In the genomic region with DNA sequence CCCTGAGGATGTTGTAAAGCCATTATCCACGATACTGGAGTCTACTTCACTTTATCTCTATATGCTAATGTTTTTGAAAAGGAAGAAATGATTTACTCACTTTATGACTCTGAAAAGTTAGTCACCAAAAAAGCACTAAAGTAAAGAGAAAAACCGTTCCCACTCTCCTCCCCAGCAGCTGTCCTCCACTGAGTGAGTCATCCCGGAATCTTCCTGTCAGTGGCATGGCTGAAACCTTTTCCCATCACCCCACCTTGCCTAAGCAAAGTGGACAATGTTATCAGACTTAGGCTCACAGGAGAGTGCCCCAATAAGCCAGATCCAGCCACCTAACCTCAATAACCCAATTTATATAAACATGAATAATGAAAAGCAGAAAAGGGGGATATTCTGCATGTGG, we compare ENCODE assay signal across 26 mouse cellular contexts. TPM values are rescaled to one million over a fixed set of nuclear protein-coding genes. Genes with fewer than 3 reads are reported as not detected.
DNase-seq lines count a peak whose midpoint lies in the region; ATAC-seq and TF ChIP-seq lines count a peak whose summit lies in the region.
"Had no signal": no experiment of that assay in that cellular context is flagged by ENCODE, and none has a peak within 500 bp of the region (broad histone marks: within the 10 kb centered on the region; RNA-seq: fewer than 3 reads in every experiment).

No protein-coding gene starts in this region.

- H3K79me3 ChIP-seq in C2C12 (ENCODE audit: low read depth), result no peaks in the 10 kb centered on the region

- peaks cover 17% of the 10 kb centered on the region for H3K4me1 ChIP-seq in forebrain, embryonic 16.5 days (replicated peaks; ENCODE audit: control insufficient read depth, insufficient read depth, low read length)

- no peaks in the 10 kb centered on the region for H3K9me3 ChIP-seq in forebrain, embryonic 16.5 days (ENCODE audit: control insufficient read depth, low read length)
- H3K9me3 ChIP-seq: heart, embryonic 13.5 days; hindbrain, embryonic 13.5 days; limb, embryonic 12.5 days; midbrain, embryonic 10.5 days; stomach, embryonic 15.5 days had no signal

- H3K27me3 ChIP-seq in C2C12 (ENCODE audit: control insufficient read depth, insufficient read depth, insufficient read length), result no peaks in the 10 kb centered on the region
- H3K27me3 ChIP-seq in forebrain, embryonic 16.5 days (replicated peaks; ENCODE audit: control insufficient read depth, insufficient read depth, low read length), result no peaks in the 10 kb centered on the region
- H3K27me3 ChIP-seq: heart, embryonic 13.5 days; Patski; stomach, embryonic 15.5 days had no signal

- ATAC-seq in forebrain, embryonic 16.5 days, result no peak
- ATAC-seq: forebrain, embryonic 14.5 days; liver, postnatal 0 days; lung, postnatal 0 days; Patski had no signal

- no peak overlapping the region for H3K4me2 ChIP-seq in forebrain, embryonic 16.5 days (ENCODE audit: low read length)
- H3K4me2 ChIP-seq: heart, embryonic 13.5 days; hindbrain, embryonic 13.5 days; limb, embryonic 12.5 days; liver, embryonic 11.5 days; stomach, embryonic 15.5 days had no signal

- no peak overlapping the region for H3K9ac ChIP-seq in forebrain, embryonic 16.5 days (replicated peaks; ENCODE audit: low read depth, low read length)
- H3K9ac ChIP-seq: heart, embryonic 13.5 days; hindbrain, embryonic 13.5 days; limb, embryonic 12.5 days; liver, postnatal 0 days; stomach, embryonic 15.5 days had no signal

- H3K27ac ChIP-seq in forebrain, embryonic 16.5 days (ENCODE audit: low read length), result no peak overlapping the region
- H3K27ac ChIP-seq: heart, adult 2 months; heart, embryonic 13.5 days; hindbrain, embryonic 13.5 days; limb, embryonic 12.5 days; midbrain, embryonic 10.5 days; stomach, embryonic 15.5 days had no signal

- DNase-seq in right cerebral cortex, adult 18-20 months, result peak; percentile 67
- DNase-seq in right cerebral cortex, postnatal 10 days (ENCODE audit: low spot score in 2 of 2), result no peak
- DNase-seq in adrenal gland, postnatal 14 days, result peak; percentile 73
- peak; percentile 51 for DNase-seq in telencephalon, adult 2 months (ENCODE audit: low read depth, low spot score)
- no peak for DNase-seq in layer of hippocampus, postnatal 36 days
- DNase-seq: cerebellum, adult 8-10 months; cerebellum, postnatal 36 days; gastrocnemius, postnatal 14 days; heart, adult 2 months; heart, postnatal 36 days; kidney, adult 8-10 months; kidney, postnatal 10 days; liver, postnatal 0 days; thymus, adult 2 months; thymus, postnatal 4 days had no signal

- WGBS in forebrain, embryonic 16.5 days, result 67% methylated on average over 3 of the region's 3 CpGs

- H3K4me3 ChIP-seq in C2C12 (ENCODE audit: insufficient read depth, poor library complexity, severe bottlenecking), result no peak overlapping the region
- no peak overlapping the region for H3K4me3 ChIP-seq in forebrain, embryonic 16.5 days (replicated peaks; ENCODE audit: low read length)
- H3K4me3 ChIP-seq: heart, adult 2 months; heart, embryonic 13.5 days; hindbrain, embryonic 13.5 days; limb, embryonic 12.5 days; midbrain, embryonic 10.5 days; stomach, embryonic 15.5 days had no signal

- no peaks in the 10 kb centered on the region for H3K79me2 ChIP-seq in C2C12 (ENCODE audit: control insufficient read depth, insufficient read depth)

- TF ChIP-seq CTCF in C2C12 (IDR thresholded peaks at IDR 0.05; ENCODE audit: control insufficient read depth, insufficient read depth, insufficient read length), result no peak

- no peak overlapping the region for H3ac ChIP-seq in C2C12 (ENCODE audit: control insufficient read depth, insufficient read length, low read depth)

- no peaks in the 10 kb centered on the region for H3K36me3 ChIP-seq in C2C12 (ENCODE audit: control insufficient read depth, insufficient read depth)
- no peaks in the 10 kb centered on the region for H3K36me3 ChIP-seq in forebrain, embryonic 16.5 days (ENCODE audit: control insufficient read depth, insufficient read depth)
- H3K36me3 ChIP-seq: heart, embryonic 13.5 days; hindbrain, embryonic 13.5 days; limb, embryonic 12.5 days; midbrain, embryonic 10.5 days; stomach, embryonic 15.5 days had no signal

TF ChIP-seq in C2C12, 6 proteins besides CTCF, POLR2A, EP300 and RAD21:
- TF ChIP-seq MYOD1 (IDR thresholded peaks at IDR 0.05; ENCODE audit: control insufficient read depth, insufficient read length, low read depth) (peak; percentile 96), CEBPB (IDR thresholded peaks at IDR 0.05; ENCODE audit: low read depth) (no peak), FOSL1 (IDR thresholded peaks at IDR 0.05; ENCODE audit: insufficient read depth, low read length, poor library complexity, severe bottlenecking) (peak; percentile 81)

RNA-seq across cellular contexts. Expression of gene Frmd6, which starts 46.6 kb away (rescaled TPM):
- polyA plus RNA-seq in C2C12 (2012; fragmentation: generic; extraction: Trizol), result 29.2 TPM
- total RNA-seq in adrenal gland, postnatal 14 days (2021), result 44.9 and 45.1 TPM in 2 replicates
- total RNA-seq in layer of hippocampus, postnatal 36 days (2021), result 10 to 100 TPM; 20.7 to 20.9 TPM
- polyA plus RNA-seq in forebrain, embryonic 16.5 days (2015; fragmentation: Nextera tagmentation; extraction: Ambion mirVana), result 12.5 and 16.6 TPM in 2 replicates

Comparison
In these comparisons a context has a peak if more than half of its experiments do, and no peak if none do; other contexts are left out.
1. DNase-seq: peak in right cerebral cortex, adult 18-20 months (single experiment), adrenal gland, postnatal 14 days (single experiment) and telencephalon, adult 2 months (single experiment); none in right cerebral cortex, postnatal 10 days (0 of 2) and layer of hippocampus, postnatal 36 days (0 of 2).